Mouse (Mus musculus) midbrain, embryonic 15.5 days (tissue): ENCODE data around the gene Gm3286. TPM values are rescaled to one million over a fixed set of nuclear protein-coding genes. Genes with fewer than 3 reads are reported as not detected.
"Not testable (repeated sequence)": the region's sequence is repeated elsewhere in the genome, so short reads cannot be mapped to it uniquely, and the experiment has no call there.

Source experiments
- ATAC-seq: fragments of 200-750 bp; cut with Nextera tagmentation; replicated peaks from 2 replicates; pipeline ENCODE4 v1.8.0; 2017; ENCODE audit warnings: moderate TSS enrichment
- H3K27ac ChIP-seq: fragments of 300-500 bp; sonication (generic); 2 replicates; pipeline ENCODE4 v1.5.1; 2015; ENCODE audit warnings: mild to moderate bottlenecking, inconsistent platforms
- H3K27me3 ChIP-seq: fragments of 300-500 bp; sonication (generic); replicated peaks from 2 replicates; pipeline ENCODE4 v1.6.1; 2015; ENCODE audit warnings: inconsistent platforms
- H3K36me3 ChIP-seq: fragments of 300-500 bp; sonication (generic); replicated peaks from 2 replicates; pipeline ENCODE4 v1.6.1; 2015; ENCODE audit warnings: inconsistent platforms
- H3K4me1 ChIP-seq: fragments of 300-500 bp; sonication (generic); 2 replicates; pipeline ENCODE4 v1.6.1; 2015; ENCODE audit warnings: inconsistent platforms
- H3K4me2 ChIP-seq: fragments of 300-500 bp; sonication (generic); 2 replicates; pipeline ENCODE4 v1.6.1; 2015; ENCODE audit warnings: inconsistent platforms, mild to moderate bottlenecking, moderate library complexity
- H3K4me3 ChIP-seq: fragments of 300-500 bp; sonication (generic); 2 replicates; pipeline ENCODE4 v1.5.1; 2015; ENCODE audit warnings: mild to moderate bottlenecking, inconsistent platforms
- H3K9ac ChIP-seq: fragments of 300-500 bp; sonication (generic); 2 replicates; pipeline ENCODE4 v1.6.1; 2015; ENCODE audit warnings: mild to moderate bottlenecking, inconsistent platforms
- H3K9me3 ChIP-seq: fragments of 300-500 bp; sonication (generic); 2 replicates; pipeline ENCODE4 v1.6.1; 2016; ENCODE audit warnings: inconsistent platforms
- polyA plus RNA-seq: library from polyadenylated mRNA; unstranded; fragments of >200 nt; fragmentation: Nextera tagmentation; extraction: Ambion mirVana; gene quantifications from 2 replicates; pipeline ENCODE4 v1.2.1, GENCODE M21; 2015

The Gm3286 gene
- not detected in 2 replicates for polyA plus RNA-seq

DNA sequence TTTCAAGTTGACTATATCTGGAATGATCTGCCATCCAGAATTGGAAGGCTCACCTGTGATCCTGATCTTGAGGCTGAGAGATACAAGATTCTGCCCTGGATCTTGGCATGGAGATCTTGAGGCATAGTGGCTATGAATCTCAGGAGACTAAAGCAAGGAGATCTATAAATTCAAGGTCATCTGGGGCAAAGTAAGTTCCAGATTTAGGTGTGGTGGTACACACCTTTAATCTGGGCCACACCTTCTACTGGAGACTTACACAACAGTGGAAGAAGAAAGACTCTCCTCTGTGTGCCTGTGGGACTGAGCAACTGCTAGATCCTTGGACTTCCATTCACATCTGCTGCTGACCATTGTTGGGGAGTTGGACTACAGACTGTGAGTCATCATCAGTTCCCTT lies at the start of gene Gm3286:
Gene Gm3286, plus strand, starts transcription at position 301 of the 400 bp plus-strand sequence.
- not testable (repeated sequence) for H3K9ac ChIP-seq, H3K9me3 ChIP-seq, H3K4me1 ChIP-seq, H3K27ac ChIP-seq, H3K4me3 ChIP-seq, H3K36me3 ChIP-seq, H3K27me3 ChIP-seq, ATAC-seq, H3K4me2 ChIP-seq

Other genes with a start within 250 kb of the Gm3286 start
- gene Gm10424, start 238.0 kb upstream of the Gm3286 start, polyA plus RNA-seq = not detected in 2 replicates
- not detected in 2 replicates for gene Gm3259, start 204.8 kb upstream of the Gm3286 start, polyA plus RNA-seq
- gene D5Ertd577e, start 54.0 kb upstream of the Gm3286 start, polyA plus RNA-seq = not detected in 2 replicates
- not detected in 2 replicates for gene Gm7971, start 84.1 kb downstream of the Gm3286 start, polyA plus RNA-seq
- not detected in 2 replicates for gene Gm7978, start 225.4 kb downstream of the Gm3286 start, polyA plus RNA-seq
- not detected in 2 replicates for gene Gm7982, start 231.3 kb downstream of the Gm3286 start, polyA plus RNA-seq